Comparison of ENCODE assay signal across 8 mouse cellular contexts in the genomic region with DNA sequence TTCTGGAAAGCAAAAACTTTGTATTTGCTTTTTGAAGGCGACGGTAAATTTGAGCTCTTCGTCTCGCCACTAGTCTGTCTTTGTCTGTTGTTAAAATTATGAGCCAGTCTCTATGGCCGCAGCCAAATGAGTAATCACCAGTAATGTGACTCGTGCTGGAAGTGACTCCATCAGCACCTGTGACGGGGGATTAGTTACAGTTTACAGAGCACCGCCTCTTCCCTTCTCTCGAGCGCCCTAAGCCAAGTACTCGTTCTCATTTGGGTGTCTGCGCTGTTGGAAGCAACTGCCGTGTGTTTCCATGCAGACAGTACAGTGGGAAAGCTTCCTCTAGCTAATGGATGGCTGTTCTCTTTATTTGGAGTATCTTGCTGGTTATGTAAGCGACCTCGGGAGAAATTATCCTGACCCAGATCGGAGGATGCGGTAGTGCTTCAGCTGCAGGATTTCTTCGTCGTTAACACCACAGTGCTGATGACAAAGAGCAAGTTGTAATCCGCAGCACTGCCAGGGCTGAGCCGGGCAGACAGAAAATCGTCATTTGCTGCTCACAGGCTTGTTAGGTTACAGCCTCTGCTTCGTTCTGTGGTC.
DNase-seq lines count a peak whose midpoint lies in the region; ATAC-seq and TF ChIP-seq lines count a peak whose summit lies in the region.

No protein-coding gene starts in this region.

- TF ChIP-seq CTCF in cortical plate, adult 2 months (IDR thresholded peaks at IDR 0.05; ENCODE audit: extremely low read depth, insufficient read depth, low read length) = no peak

- H3K9me3 ChIP-seq in megakaryocyte, embryonic 14.5 days = no peaks in the 10 kb centered on the region

- TF ChIP-seq POLR2A in cortical plate, adult 2 months (IDR thresholded peaks at IDR 0.05; ENCODE audit: extremely low read depth, insufficient read depth, low read length) = peak; percentile 53

- peaks cover 4% of the 10 kb centered on the region for H3K4me1 ChIP-seq in cortical plate, adult 2 months (ENCODE audit: control insufficient read depth, insufficient read depth, low read length)
- H3K4me1 ChIP-seq in megakaryocyte, embryonic 14.5 days = peaks cover 47% of the 10 kb centered on the region

- H3K4me3 ChIP-seq in cortical plate, adult 2 months (ENCODE audit: insufficient read depth, low read length) = peak overlapping the region; percentile 43
- H3K4me3 ChIP-seq in megakaryocyte, embryonic 14.5 days (replicated peaks) = peak overlapping the region; percentile 94

- ATAC-seq in activated CD4-positive, CD25-positive, alpha-beta regulatory T cell, adult 4 months = peak; percentile 85

- H3K27ac ChIP-seq in cortical plate, adult 2 months (ENCODE audit: insufficient read depth, low read length) = peak overlapping the region; percentile 54

- DNase-seq in gastrocnemius, adult 8-10 months (ENCODE audit: low spot score in 2 of 2) = peak; percentile 75 to 81
- DNase-seq in hindlimb bud, embryonic 11.5 days (ENCODE audit: extremely low spot score, low read depth, low spot score) = peak; percentile 70
- peak; percentile 63 to 77 for DNase-seq in left cerebral cortex, adult 8-10 months (ENCODE audit: low spot score in 2 of 2)
- peak; percentile 76 to 85 for DNase-seq in right cerebral cortex, postnatal 10 days (ENCODE audit: low spot score in 2 of 2)
- peak; percentile 50 to 62 for DNase-seq in urinary bladder, postnatal 4 days (ENCODE audit: low spot score in 2 of 2)

- peaks cover 11% of the 10 kb centered on the region for H3K36me3 ChIP-seq in megakaryocyte, embryonic 14.5 days (replicated peaks; ENCODE audit: low read length)

- no peaks in the 10 kb centered on the region for H3K27me3 ChIP-seq in megakaryocyte, embryonic 14.5 days (replicated peaks)

Comparison
In these comparisons a context has a peak if more than half of its experiments do, and no peak if none do; other contexts are left out.
1. Peak in every context shown above with its lines: DNase-seq, ATAC-seq, H3K4me3 ChIP-seq and H3K27ac ChIP-seq.